Mouse (Mus musculus) testis, adult 2 months (tissue): Measurements from ENCODE around the gene Acta2.

ENCODE experiments used
- CTCF ChIP-seq: fragments of 200-500 bp; IDR thresholded peaks from 2 replicates; pipeline ENCODE4 v1.5.1; 2012; ENCODE audit warnings: low read depth, mild to moderate bottlenecking, inconsistent platforms, low read length, moderate library complexity; ENCODE audit not compliant: control insufficient read depth, insufficient read depth, insufficient replicate concordance
- POLR2A ChIP-seq: fragments of 200-500 bp; IDR thresholded peaks from 2 replicates; pipeline ENCODE4 v1.6.1; 2012; ENCODE audit warnings: low read depth, mild to moderate bottlenecking, inconsistent platforms, low read length, moderate library complexity; ENCODE audit not compliant: control insufficient read depth

GRCm38 (mm10) chr19:34210841-34211240 lies 44.5 kb downstream of the Acta2 start:
- TF ChIP-seq POLR2A: no peak
- no peak for TF ChIP-seq CTCF
